Mouse (Mus musculus) kidney, adult 2 months (tissue): Measurements from ENCODE around the gene Zfp580. TPM values are rescaled to one million over a fixed set of nuclear protein-coding genes. Genes with fewer than 3 reads are reported as not detected.

Experiments
- DNase-seq: peaks from one replicate; pipeline ENCODE4 v3.0.0; 2021
- H3K27ac ChIP-seq: fragments of 200-500 bp; 2 replicates; pipeline ENCODE4 v1.5.1; 2012; ENCODE audit warnings: low read depth, low read length, control low read depth, inconsistent platforms; ENCODE audit not compliant: insufficient read depth
- H3K27me3 ChIP-seq: fragments of 200-500 bp; replicated peaks from 2 replicates; pipeline ENCODE4 v1.6.1; 2012; ENCODE audit warnings: mild to moderate bottlenecking, moderate library complexity, low read length, inconsistent platforms; ENCODE audit not compliant: control insufficient read depth, insufficient read depth
- H3K36me3 ChIP-seq: fragments of 200-500 bp; 2 replicates; pipeline ENCODE4 v1.6.1; 2012; ENCODE audit warnings: mild to moderate bottlenecking, moderate library complexity, low read length, inconsistent platforms; ENCODE audit not compliant: control insufficient read depth, insufficient read depth
- H3K4me1 ChIP-seq: fragments of 200-500 bp; 2 replicates; pipeline ENCODE4 v1.6.1; 2011; ENCODE audit warnings: low read length; ENCODE audit not compliant: control insufficient read depth, insufficient read depth
- H3K4me3 ChIP-seq: fragments of 200-500 bp; 2 replicates; pipeline ENCODE4 v1.5.1; 2011; ENCODE audit warnings: mild to moderate bottlenecking, low read depth, low read length, control low read depth; ENCODE audit not compliant: insufficient read depth
- CTCF ChIP-seq: fragments of 200-500 bp; conservative IDR thresholded peaks from 2 replicates; pipeline ENCODE4 v1.5.1; 2011; ENCODE audit warnings: low read depth, mild to moderate bottlenecking, control low read depth, low read length, moderate library complexity, mixed read lengths; ENCODE audit not compliant: insufficient read depth, insufficient read length
- POLR2A ChIP-seq: fragments of 200-500 bp; IDR thresholded peaks from one replicate; pipeline ENCODE4 v1.6.1; 2011; ENCODE audit warnings: low read depth, low read length, control low read depth
- WGBS: fragments of 180-500 bp; shearing (Covaris S2); methylation state at CpG from one replicate; pipeline ENCODE4 v1.1.7; 2018; 5-methylcytosine and 5-hydroxymethylcytosine counted together
- polyA plus RNA-seq: library from polyadenylated mRNA; depleted of rRNA; stranded (reverse); fragments of >200 nt; gene quantifications from 2 replicates; pipeline ENCODE4 v1.2.3, GENCODE M21; 2012

The Zfp580 gene
- polyA plus RNA-seq, 1 experiment, result 17.0 TPM

GRCm38 (mm10) chr7:5036136-5036535, 15.2 kb upstream of the Zfp580 start:
- WGBS, result 95% methylated on average over 9 of the region's 9 CpGs
- Histone ChIP-seq H3K4me3 (no peak overlapping the region), H3K4me1 (peaks cover 3% of the 10 kb centered on the region; the same call in 1 of the 2 replicates), H3K36me3 (peaks cover 3% of the 10 kb centered on the region), H3K27me3 (no peaks in the 10 kb centered on the region), H3K27ac (no peak overlapping the region)
- DNase-seq, result no peak
- TF ChIP-seq CTCF (no peak), POLR2A (no peak)

GRCm38 (mm10) chr7:5037026-5037425, 14.3 kb upstream of the Zfp580 start:
- no peak for DNase-seq
- Histone ChIP-seq H3K4me1 (peaks cover 3% of the 10 kb centered on the region; the same call in 1 of the 2 replicates), H3K27ac (no peak overlapping the region), H3K4me3 (no peak overlapping the region), H3K27me3 (no peaks in the 10 kb centered on the region), H3K36me3 (no peaks in the 10 kb centered on the region; the same call in 1 of the 2 replicates)
- 94% methylated on average over 7 of the region's 7 CpGs for WGBS
- TF ChIP-seq POLR2A, result no peak
- no peak for TF ChIP-seq CTCF

GRCm38 (mm10) chr7:5037467-5037866, 13.9 kb upstream of the Zfp580 start:
- DNase-seq, result no peak
- Histone ChIP-seq H3K36me3 (no peaks in the 10 kb centered on the region), H3K27ac (no peak overlapping the region), H3K4me3 (no peak overlapping the region), H3K4me1 (peaks cover 3% of the 10 kb centered on the region; the same call in 1 of the 2 replicates), H3K27me3 (no peaks in the 10 kb centered on the region)
- WGBS, result 72% methylated on average over 8 of the region's 8 CpGs
- TF ChIP-seq POLR2A (no peak), CTCF (no peak)

GRCm38 (mm10) chr7:5038109-5038732, 13.1 kb upstream of the Zfp580 start, which contains the start of gene Zfp784:
Gene Zfp784, minus strand, starts transcription at chr7:5038446.
- H3K27ac ChIP-seq, result peak within 1 kb of the TSS; percentile 94
- peak; percentile 96 for DNase-seq
- no peaks in the 10 kb centered on the region for H3K27me3 ChIP-seq
- no peaks in the 10 kb centered on the region for H3K36me3 ChIP-seq
- H3K4me3 ChIP-seq, result peak within 1 kb of the TSS; percentile 73
- under 1% methylated on average over 48 of the region's 48 CpGs for WGBS
- peaks cover 3% of the 10 kb centered on the region; the same call in 1 of the 2 replicates for H3K4me1 ChIP-seq
- TF ChIP-seq CTCF, result no peak
- peak; percentile 56 for TF ChIP-seq POLR2A

GRCm38 (mm10) chr7:5038940-5039339, 12.4 kb upstream of the Zfp580 start:
- H3K36me3 ChIP-seq, result no peaks in the 10 kb centered on the region
- 13% methylated on average over 5 of the region's 5 CpGs for WGBS
- no peak overlapping the region; the same call in 1 of the 2 replicates for H3K27ac ChIP-seq
- no peaks in the 10 kb centered on the region for H3K27me3 ChIP-seq
- no peak for DNase-seq
- peaks cover 3% of the 10 kb centered on the region; the same call in 1 of the 2 replicates for H3K4me1 ChIP-seq
- H3K4me3 ChIP-seq, result no peak overlapping the region
- TF ChIP-seq CTCF (no peak), POLR2A (no peak)

GRCm38 (mm10) chr7:5044981-5045380, 6.4 kb upstream of the Zfp580 start:
- H3K27me3 ChIP-seq, result no peaks in the 10 kb centered on the region
- WGBS, result 76% methylated on average over 2 of the region's 2 CpGs

GRCm38 (mm10) chr7:5046112-5046511, 5.2 kb upstream of the Zfp580 start:
- TF ChIP-seq POLR2A (no peak), CTCF (no peak)
- Histone ChIP-seq H3K4me1 (peaks cover 3% of the 10 kb centered on the region; the same call in 1 of the 2 replicates), H3K27me3 (no peaks in the 10 kb centered on the region), H3K36me3 (no peaks in the 10 kb centered on the region), H3K27ac (no peak overlapping the region), H3K4me3 (no peak overlapping the region)
- WGBS, result 72% methylated on average over 2 of the region's 2 CpGs
- no peak for DNase-seq

More at GRCm38 (mm10) chr7:5044981-5045380, 6.4 kb upstream of the Zfp580 start:
- TF ChIP-seq POLR2A, result no peak
- no peak for TF ChIP-seq CTCF
- Histone ChIP-seq H3K4me1 (no peaks in the 10 kb centered on the region), H3K27ac (no peak overlapping the region), H3K4me3 (no peak overlapping the region), H3K36me3 (no peaks in the 10 kb centered on the region)
- no peak for DNase-seq
